Mouse (Mus musculus) embryonic facial prominence, embryonic 10.5 days (tissue): ENCODE results near the gene Rap1gap. TPM values are rescaled to one million over a fixed set of nuclear protein-coding genes. Genes with fewer than 3 reads are reported as not detected.

Source experiments
- DNase-seq: peaks from one replicate; pipeline ENCODE4 v3.0.0-alpha.2; 2017; ENCODE audit warnings: low spot score
- H3K27ac ChIP-seq: fragments of 300-500 bp; sonication (generic); replicated peaks from 2 replicates; pipeline ENCODE4 v1.5.1; 2016; ENCODE audit warnings: mild to moderate bottlenecking
- H3K27me3 ChIP-seq: fragments of 300-500 bp; sonication (generic); replicated peaks from 2 replicates; pipeline ENCODE4 v1.6.1; 2016; ENCODE audit warnings: low read depth, mild to moderate bottlenecking; ENCODE audit not compliant: poor library complexity, severe bottlenecking
- H3K36me3 ChIP-seq: fragments of 300-500 bp; sonication (generic); replicated peaks from 2 replicates; pipeline ENCODE4 v1.6.1; 2016; ENCODE audit warnings: mild to moderate bottlenecking, moderate library complexity
- H3K4me1 ChIP-seq: fragments of 300-500 bp; sonication (generic); 2 replicates; pipeline ENCODE4 v1.6.1; 2016
- H3K4me3 ChIP-seq: fragments of 300-500 bp; sonication (generic); 2 replicates; pipeline ENCODE4 v1.5.1; 2016; ENCODE audit warnings: mild to moderate bottlenecking, moderate library complexity
- H3K9me3 ChIP-seq: fragments of 300-500 bp; sonication (generic); 2 replicates; pipeline ENCODE4 v1.6.1; 2016; ENCODE audit warnings: mild to moderate bottlenecking
- whole genome bisulfite sequencing: fragments of 180-500 bp; shearing (Covaris S2); methylation state at CpG from one replicate; pipeline ENCODE4 v1.1.7; 2016; 5-methylcytosine and 5-hydroxymethylcytosine counted together
- polyA plus RNA-seq: library from polyadenylated mRNA; unstranded; fragments of >200 nt; fragmentation: Nextera tagmentation; extraction: Ambion mirVana; gene quantifications from 2 replicates; pipeline ENCODE4 v1.2.1, GENCODE M21; 2016

The Rap1gap gene
- polyA plus RNA-seq, 1 experiment from 2014 or later = 6.9 TPM

- 6% methylated on average over 52 of the region's 52 CpGs for WGBS
- Histone ChIP-seq H3K36me3 (no peaks in the 10 kb centered on the region), H3K4me3 (peak overlapping the region; percentile 50), H3K4me1 (peaks cover 40% of the 10 kb centered on the region), H3K27me3 (peaks cover 86% of the 10 kb centered on the region), H3K9me3 (no peaks in the 10 kb centered on the region), H3K27ac (no peak overlapping the region)
- DNase-seq = peak; percentile 54
Measured at GRCm38 (mm10) chr4:137681408-137682104, 17.0 kb downstream of the Rap1gap start.

- Histone ChIP-seq H3K4me1 (peaks cover 34% of the 10 kb centered on the region), H3K4me3 (no peak overlapping the region), H3K27ac (no peak overlapping the region), H3K27me3 (peaks cover 71% of the 10 kb centered on the region), H3K36me3 (no peaks in the 10 kb centered on the region), H3K9me3 (no peaks in the 10 kb centered on the region)
- 46% methylated on average over 7 of the region's 7 CpGs for WGBS
- DNase-seq = peak; percentile 61
Measured at GRCm38 (mm10) chr4:137682961-137683453, 18.5 kb downstream of the Rap1gap start.

GRCm38 (mm10) chr4:137684830-137685343 is 20.4 kb downstream of the Rap1gap start:
- Histone ChIP-seq H3K4me1 (peaks cover 36% of the 10 kb centered on the region), H3K27me3 (peaks cover 52% of the 10 kb centered on the region), H3K9me3 (no peaks in the 10 kb centered on the region), H3K27ac (no peak overlapping the region), H3K4me3 (no peak overlapping the region), H3K36me3 (no peaks in the 10 kb centered on the region)
- no peak for DNase-seq
- WGBS = 31% methylated on average over 9 of the region's 9 CpGs

- DNase-seq = no peak
- H3K27me3 ChIP-seq = peaks cover 38% of the 10 kb centered on the region
- H3K4me3 ChIP-seq = no peak overlapping the region
- 88% methylated on average over 5 of the region's 5 CpGs for WGBS
- peaks cover 23% of the 10 kb centered on the region for H3K4me1 ChIP-seq
- no peaks in the 10 kb centered on the region for H3K36me3 ChIP-seq
- no peaks in the 10 kb centered on the region for H3K9me3 ChIP-seq
- no peak overlapping the region for H3K27ac ChIP-seq
Measured at GRCm38 (mm10) chr4:137686303-137686702, 21.8 kb downstream of the Rap1gap start.

- H3K4me1 ChIP-seq = peaks cover 12% of the 10 kb centered on the region; the same call in 1 of the 2 replicates
- no peak overlapping the region for H3K4me3 ChIP-seq
- no peaks in the 10 kb centered on the region for H3K36me3 ChIP-seq
- no peaks in the 10 kb centered on the region for H3K9me3 ChIP-seq
- no peak for DNase-seq
- 84% methylated on average over 14 of the region's 14 CpGs for WGBS
- H3K27me3 ChIP-seq = peaks cover 28% of the 10 kb centered on the region
- no peak overlapping the region for H3K27ac ChIP-seq
Measured at GRCm38 (mm10) chr4:137687234-137687825, 22.8 kb downstream of the Rap1gap start.

GRCm38 (mm10) chr4:137692107-137692902 is 27.8 kb downstream of the Rap1gap start:
- Histone ChIP-seq H3K9me3 (no peaks in the 10 kb centered on the region), H3K27me3 (no peaks in the 10 kb centered on the region), H3K36me3 (no peaks in the 10 kb centered on the region), H3K27ac (no peak overlapping the region), H3K4me3 (no peak overlapping the region), H3K4me1 (peaks cover 4% of the 10 kb centered on the region)
- no peak for DNase-seq
- 88% methylated on average over 10 of the region's 10 CpGs for WGBS

- DNase-seq = no peak
- Histone ChIP-seq H3K27me3 (no peaks in the 10 kb centered on the region), H3K27ac (no peak overlapping the region), H3K9me3 (no peaks in the 10 kb centered on the region), H3K4me1 (peaks cover 15% of the 10 kb centered on the region), H3K4me3 (no peak overlapping the region), H3K36me3 (no peaks in the 10 kb centered on the region)
- 82% methylated on average over 8 of the region's 8 CpGs for WGBS
Measured at GRCm38 (mm10) chr4:137695300-137695699, 30.8 kb downstream of the Rap1gap start.

- Histone ChIP-seq H3K9me3 (no peaks in the 10 kb centered on the region), H3K27me3 (no peaks in the 10 kb centered on the region), H3K27ac (no peak overlapping the region; the same call in 1 of the 2 replicates), H3K4me3 (no peak overlapping the region), H3K4me1 (peaks cover 15% of the 10 kb centered on the region), H3K36me3 (no peaks in the 10 kb centered on the region)
- 41% methylated on average over 4 of the region's 4 CpGs for WGBS
- DNase-seq = no peak
Measured at GRCm38 (mm10) chr4:137695900-137696299, 31.4 kb downstream of the Rap1gap start.

- Histone ChIP-seq H3K27ac (0 out of 2 replicates have a peak overlapping the region, but pooled peaks have one; percentile 16), H3K4me3 (no peak overlapping the region), H3K4me1 (peaks cover 24% of the 10 kb centered on the region), H3K36me3 (no peaks in the 10 kb centered on the region), H3K9me3 (no peaks in the 10 kb centered on the region), H3K27me3 (no peaks in the 10 kb centered on the region)
- 77% methylated on average over 13 of the region's 13 CpGs for WGBS
- no peak for DNase-seq
Measured at GRCm38 (mm10) chr4:137697156-137697885, 32.8 kb downstream of the Rap1gap start.

GRCm38 (mm10) chr4:137698076-137698985 is 33.8 kb downstream of the Rap1gap start:
- no peak for DNase-seq
- H3K27ac ChIP-seq = no peak overlapping the region
- H3K4me3 ChIP-seq = no peak overlapping the region
- H3K36me3 ChIP-seq = no peaks in the 10 kb centered on the region
- no peaks in the 10 kb centered on the region for H3K27me3 ChIP-seq
- H3K9me3 ChIP-seq = no peaks in the 10 kb centered on the region
- peaks cover 24% of the 10 kb centered on the region for H3K4me1 ChIP-seq
- 90% methylated on average over 7 of the region's 7 CpGs for WGBS
